Mouse (Mus musculus) forebrain, embryonic 13.5 days (tissue): ENCODE results near the gene Il4i1. TPM values are rescaled to one million over a fixed set of nuclear protein-coding genes. Genes with fewer than 3 reads are reported as not detected.

Source experiments
- ATAC-seq: fragments of 200-750 bp; cut with Nextera tagmentation; 2 replicates; pipeline ENCODE4 v1.8.0; 2017
- H3K27ac ChIP-seq: fragments of 300-500 bp; sonication (generic); 2 replicates; pipeline ENCODE4 v1.5.1; 2015; ENCODE audit warnings: inconsistent platforms, mild to moderate bottlenecking, moderate library complexity
- H3K27me3 ChIP-seq: fragments of 300-500 bp; sonication (generic); 2 replicates; pipeline ENCODE4 v1.6.1; 2015; ENCODE audit warnings: mild to moderate bottlenecking, inconsistent platforms
- H3K36me3 ChIP-seq: fragments of 300-500 bp; sonication (generic); 2 replicates; pipeline ENCODE4 v1.6.1; 2015; ENCODE audit warnings: mild to moderate bottlenecking, inconsistent platforms; ENCODE audit not compliant: poor library complexity, severe bottlenecking
- H3K4me1 ChIP-seq: fragments of 300-500 bp; sonication (generic); 2 replicates; pipeline ENCODE4 v1.6.1; 2015; ENCODE audit warnings: inconsistent platforms
- H3K4me2 ChIP-seq: fragments of 300-500 bp; sonication (generic); 2 replicates; pipeline ENCODE4 v1.6.1; 2015; ENCODE audit warnings: inconsistent platforms, mild to moderate bottlenecking, moderate library complexity
- H3K4me3 ChIP-seq: fragments of 300-500 bp; sonication (generic); 2 replicates; pipeline ENCODE4 v1.5.1; 2015; ENCODE audit warnings: mild to moderate bottlenecking, inconsistent platforms
- H3K9ac ChIP-seq: fragments of 300-500 bp; sonication (generic); 2 replicates; pipeline ENCODE4 v1.6.1; 2015; ENCODE audit warnings: mild to moderate bottlenecking, inconsistent platforms
- H3K9me3 ChIP-seq: fragments of 300-500 bp; sonication (generic); replicated peaks from 2 replicates; pipeline ENCODE4 v1.6.1; 2016; ENCODE audit warnings: inconsistent platforms
- WGBS: fragments of 180-500 bp; shearing (Covaris S2); methylation state at CpG from one replicate; pipeline ENCODE4 v1.1.7; 2015; 5-methylcytosine and 5-hydroxymethylcytosine counted together
- polyA plus RNA-seq: library from polyadenylated mRNA; unstranded; fragments of >200 nt; fragmentation: Nextera tagmentation; extraction: Ambion mirVana; gene quantifications from 2 replicates; pipeline ENCODE4 v1.2.1, GENCODE M21; 2015

Gene Il4i1
- polyA plus RNA-seq, 1 experiment from 2014 or later = 1.2 TPM

DNA sequence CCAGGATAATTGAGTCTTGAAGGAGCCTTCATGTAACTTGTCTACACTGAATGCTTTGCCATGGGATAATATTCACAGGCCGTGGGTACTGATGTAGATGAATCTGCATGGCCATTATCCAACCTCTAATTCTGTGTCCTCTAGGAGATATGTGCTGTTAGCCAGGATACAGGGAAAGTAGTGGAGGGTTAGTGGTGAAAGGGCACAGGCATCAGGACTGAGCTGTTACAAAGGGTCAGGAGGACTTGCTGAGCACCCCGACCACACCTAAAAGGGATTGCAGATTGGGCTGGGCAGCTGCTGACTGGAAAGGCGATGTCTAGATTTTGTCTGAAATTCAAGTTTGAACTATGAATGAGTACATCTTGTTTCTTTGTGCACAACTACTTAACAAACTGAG lies 4.3 kb downstream of the Il4i1 start:
- 82% methylated on average over 3 of the region's 3 CpGs for WGBS
- no peaks in the 10 kb centered on the region for H3K27me3 ChIP-seq
- peaks cover 58% of the 10 kb centered on the region for H3K4me1 ChIP-seq

GRCm38 (mm10) chr7:44821666-44822448 lies 5.7 kb downstream of the Il4i1 start:
- no peak for ATAC-seq
- Histone ChIP-seq H3K4me3 (no peak overlapping the region), H3K27me3 (no peaks in the 10 kb centered on the region), H3K9me3 (no peaks in the 10 kb centered on the region), H3K4me2 (no peak overlapping the region; the same call in 1 of the 2 replicates), H3K27ac (no peak overlapping the region), H3K36me3 (peaks cover 6% of the 10 kb centered on the region; the same call in 1 of the 2 replicates), H3K4me1 (peaks cover 58% of the 10 kb centered on the region), H3K9ac (no peak overlapping the region)
- 86% methylated on average over 7 of the region's 7 CpGs for WGBS

More for the DNA sequence above, 4.3 kb downstream of the Il4i1 start:
- no peak for ATAC-seq
- H3K9me3 ChIP-seq = no peaks in the 10 kb centered on the region
- H3K9ac ChIP-seq = 0 out of 2 replicates have a peak overlapping the region, but pooled peaks have one; percentile 34
- H3K4me3 ChIP-seq = no peak overlapping the region
- H3K27ac ChIP-seq = no peak overlapping the region
- H3K4me2 ChIP-seq = peak overlapping the region; percentile 84; the same call in 1 of the 2 replicates
- peaks cover 1% of the 10 kb centered on the region; the same call in 1 of the 2 replicates for H3K36me3 ChIP-seq

DNA sequence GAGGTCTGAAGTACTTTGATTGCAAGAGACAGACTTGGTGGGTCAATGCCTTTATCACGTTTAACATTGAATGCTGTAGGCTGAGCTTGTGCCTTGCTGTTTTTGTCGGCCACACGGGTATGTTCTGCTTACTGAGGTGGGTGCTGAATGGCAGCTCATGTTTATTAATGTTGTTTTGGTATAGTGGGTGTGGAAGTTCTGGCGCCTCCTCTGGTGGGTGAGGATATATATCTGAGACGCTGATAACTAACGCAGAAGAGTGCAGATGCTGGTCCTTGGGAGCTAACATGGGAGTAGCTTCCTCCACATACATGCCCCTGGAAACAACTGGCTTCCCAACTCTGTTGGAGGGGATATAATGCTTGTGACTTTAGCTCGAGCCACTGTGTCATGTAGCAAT lies 7.2 kb downstream of the Il4i1 start:
- no peak overlapping the region for H3K4me3 ChIP-seq
- no peak for ATAC-seq
- H3K4me2 ChIP-seq = no peak overlapping the region
- no peaks in the 10 kb centered on the region for H3K9me3 ChIP-seq
- H3K36me3 ChIP-seq = peaks cover 13% of the 10 kb centered on the region
- 37% methylated on average over 7 of the region's 7 CpGs for WGBS
- no peak overlapping the region for H3K27ac ChIP-seq
- peaks cover 42% of the 10 kb centered on the region for H3K4me1 ChIP-seq
- H3K27me3 ChIP-seq = no peaks in the 10 kb centered on the region
- H3K9ac ChIP-seq = no peak overlapping the region

- H3K4me2 ChIP-seq = no peak overlapping the region
- no peak overlapping the region for H3K9ac ChIP-seq
- no peaks in the 10 kb centered on the region for H3K27me3 ChIP-seq
- no peaks in the 10 kb centered on the region for H3K9me3 ChIP-seq
- H3K36me3 ChIP-seq = peaks cover 27% of the 10 kb centered on the region
- no peak overlapping the region for H3K4me3 ChIP-seq
- ATAC-seq = peak; percentile 70
- no peak overlapping the region for H3K27ac ChIP-seq
- H3K4me1 ChIP-seq = peaks cover 28% of the 10 kb centered on the region
- 22% methylated on average over 3 of the region's 3 CpGs for WGBS
Observed at GRCm38 (mm10) chr7:44824872-44825271, 8.7 kb downstream of the Il4i1 start.

DNA sequence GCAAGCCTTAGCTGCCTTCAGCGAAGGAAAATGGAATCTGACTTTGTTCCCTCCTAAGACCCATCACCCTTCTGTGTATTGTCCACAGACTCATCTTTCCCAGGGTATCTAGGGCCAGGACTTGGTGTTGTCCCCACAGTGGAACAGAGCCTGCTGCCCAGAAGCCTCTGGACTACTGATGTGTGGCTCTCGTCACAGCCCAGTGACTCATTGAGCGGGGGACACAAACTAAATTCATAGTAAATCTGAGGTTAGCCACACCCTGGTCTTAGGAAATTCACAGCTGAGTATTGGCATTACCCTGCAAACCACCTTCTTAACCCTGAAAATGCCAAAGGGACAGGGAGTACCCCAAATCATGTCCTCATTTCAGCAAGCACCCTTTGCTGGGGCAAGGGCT lies 10.6 kb downstream of the Il4i1 start:
- Histone ChIP-seq H3K4me1 (peaks cover 13% of the 10 kb centered on the region), H3K9me3 (no peaks in the 10 kb centered on the region), H3K27ac (no peak overlapping the region), H3K27me3 (no peaks in the 10 kb centered on the region), H3K9ac (no peak overlapping the region), H3K36me3 (peaks cover 46% of the 10 kb centered on the region), H3K4me3 (no peak overlapping the region), H3K4me2 (no peak overlapping the region)
- ATAC-seq = no peak
- WGBS = 89% methylated on average over 3 of the region's 3 CpGs

DNA sequence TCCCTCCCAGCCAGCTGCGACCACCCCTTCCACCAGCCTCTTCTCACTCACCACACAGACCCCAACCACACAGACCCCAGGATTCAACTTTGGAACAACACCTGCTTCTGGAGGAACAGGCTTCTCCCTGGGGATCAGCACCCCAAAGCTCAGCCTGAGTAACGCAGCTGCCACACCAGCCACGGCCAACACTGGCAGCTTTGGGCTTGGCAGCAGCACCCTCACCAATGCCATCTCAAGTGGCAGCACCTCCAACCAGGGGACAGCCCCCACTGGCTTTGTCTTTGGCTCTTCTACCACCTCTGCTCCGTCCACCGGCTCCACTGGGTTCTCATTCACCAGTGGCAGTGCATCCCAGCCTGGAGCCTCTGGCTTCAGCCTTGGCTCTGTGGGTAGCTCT lies 12.5 kb downstream of the Il4i1 start:
- Histone ChIP-seq H3K9ac (no peak overlapping the region), H3K27me3 (no peaks in the 10 kb centered on the region), H3K4me2 (no peak overlapping the region), H3K4me3 (no peak overlapping the region), H3K4me1 (peaks cover 2% of the 10 kb centered on the region; the same call in 1 of the 2 replicates), H3K9me3 (no peaks in the 10 kb centered on the region), H3K27ac (no peak overlapping the region), H3K36me3 (peaks cover 52% of the 10 kb centered on the region)
- ATAC-seq = no peak
- WGBS = 88% methylated on average over 5 of the region's 5 CpGs

GRCm38 (mm10) chr7:44832763-44833162 lies 16.6 kb downstream of the Il4i1 start:
- 79% methylated on average over 4 of the region's 4 CpGs for WGBS
- ATAC-seq = no peak
- no peak overlapping the region for H3K4me3 ChIP-seq

DNA sequence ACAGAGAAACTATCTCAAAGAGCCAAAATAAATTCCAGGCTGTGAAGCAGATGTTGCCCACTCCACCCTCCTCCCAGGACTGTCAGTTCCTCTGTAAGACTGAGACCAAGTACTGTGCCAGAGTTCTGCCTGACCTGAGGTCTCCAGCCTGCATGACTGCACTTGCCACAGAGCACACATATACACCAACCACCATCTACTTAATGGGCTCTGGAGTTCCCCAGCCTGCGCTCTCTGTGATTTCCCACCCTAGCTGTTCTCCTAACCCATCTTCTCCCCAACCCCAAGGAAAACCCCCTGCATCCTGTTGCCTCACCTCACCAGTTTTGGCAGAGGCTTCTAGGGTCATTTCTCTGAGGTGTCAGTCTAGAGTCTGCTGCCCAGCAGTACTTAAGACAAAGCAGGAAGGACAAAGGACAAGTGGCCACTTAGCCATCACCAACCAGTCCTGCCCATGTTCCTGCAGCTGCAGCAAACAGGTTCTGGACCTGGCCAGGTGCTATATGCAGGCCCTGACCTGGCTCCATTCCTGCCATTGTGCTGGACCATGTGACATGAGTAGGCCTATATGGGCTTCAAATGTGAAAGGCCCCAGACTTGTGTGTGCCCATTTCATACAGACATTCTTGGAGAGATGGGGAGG lies 19.3 kb downstream of the Il4i1 start:
- 86% methylated on average over 1 of the region's 1 CpGs for WGBS
- no peak overlapping the region for H3K4me2 ChIP-seq

More at GRCm38 (mm10) chr7:44832763-44833162, 16.6 kb downstream of the Il4i1 start:
- H3K27me3 ChIP-seq = no peaks in the 10 kb centered on the region
- peaks cover 44% of the 10 kb centered on the region for H3K36me3 ChIP-seq
- H3K9ac ChIP-seq = no peak overlapping the region
- H3K9me3 ChIP-seq = no peaks in the 10 kb centered on the region
- no peak overlapping the region for H3K4me2 ChIP-seq
- H3K4me1 ChIP-seq = no peaks in the 10 kb centered on the region
- no peak overlapping the region for H3K27ac ChIP-seq

GRCm38 (mm10) chr7:44836016-44836404 lies 19.8 kb downstream of the Il4i1 start:
- H3K4me3 ChIP-seq = no peak overlapping the region
- WGBS = 56% methylated on average over 3 of the region's 3 CpGs
- peaks cover 26% of the 10 kb centered on the region for H3K36me3 ChIP-seq
- H3K4me1 ChIP-seq = peaks cover 12% of the 10 kb centered on the region
- no peak for ATAC-seq
- peaks cover 29% of the 10 kb centered on the region for H3K27me3 ChIP-seq
- no peak overlapping the region for H3K4me2 ChIP-seq
- H3K9me3 ChIP-seq = no peaks in the 10 kb centered on the region
- H3K9ac ChIP-seq = no peak overlapping the region
- H3K27ac ChIP-seq = no peak overlapping the region

More for the DNA sequence above, 19.3 kb downstream of the Il4i1 start:
- H3K27ac ChIP-seq = no peak overlapping the region
- peaks cover 24% of the 10 kb centered on the region for H3K27me3 ChIP-seq
- H3K9me3 ChIP-seq = no peaks in the 10 kb centered on the region
- H3K36me3 ChIP-seq = peaks cover 26% of the 10 kb centered on the region
- no peak overlapping the region for H3K9ac ChIP-seq
- H3K4me3 ChIP-seq = no peak overlapping the region
- peaks cover 12% of the 10 kb centered on the region for H3K4me1 ChIP-seq
- ATAC-seq = no peak

DNA sequence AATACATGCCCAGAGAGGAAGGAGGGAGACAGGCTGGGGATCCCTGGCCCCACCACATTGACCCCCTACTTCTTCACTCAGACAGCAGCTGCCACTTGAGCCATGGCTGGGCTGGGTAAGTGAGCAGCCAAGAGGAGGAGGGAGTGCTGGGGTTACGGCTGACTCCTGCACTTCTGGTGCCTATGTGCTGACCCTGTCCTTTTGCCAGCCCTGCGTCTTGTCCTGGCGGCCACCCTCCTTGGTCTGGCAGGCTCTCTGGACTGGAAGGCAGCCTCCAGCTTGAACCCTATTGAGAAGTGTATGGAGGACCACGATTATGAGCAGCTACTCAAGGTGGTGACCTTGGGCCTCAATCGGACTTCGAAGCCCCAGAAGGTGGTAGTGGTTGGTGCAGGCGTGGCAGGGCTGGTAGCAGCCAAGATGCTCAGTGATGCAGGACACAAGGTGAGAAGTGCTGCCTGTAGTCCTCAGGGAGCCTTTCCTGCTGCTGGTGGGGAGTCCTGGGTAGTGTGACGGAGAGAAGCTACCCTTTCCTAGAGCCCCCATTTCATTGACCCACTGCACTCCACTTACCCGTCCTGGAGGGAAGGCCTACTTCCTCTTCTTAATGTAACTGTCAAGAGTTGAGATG lies 20.4 kb downstream of the Il4i1 start:
- peaks cover 12% of the 10 kb centered on the region for H3K4me1 ChIP-seq
- peaks cover 25% of the 10 kb centered on the region for H3K36me3 ChIP-seq
- H3K27ac ChIP-seq = no peak overlapping the region
- H3K9ac ChIP-seq = no peak overlapping the region
- H3K4me2 ChIP-seq = no peak overlapping the region
- H3K27me3 ChIP-seq = peaks cover 35% of the 10 kb centered on the region
- H3K9me3 ChIP-seq = no peaks in the 10 kb centered on the region
- 87% methylated on average over 9 of the region's 9 CpGs for WGBS
- no peak overlapping the region for H3K4me3 ChIP-seq
- no peak for ATAC-seq

GRCm38 (mm10) chr7:44838073-44838472 lies 21.9 kb downstream of the Il4i1 start:
- WGBS = 91% methylated on average over 6 of the region's 6 CpGs
- peaks cover 32% of the 10 kb centered on the region for H3K36me3 ChIP-seq
- peaks cover 35% of the 10 kb centered on the region for H3K27me3 ChIP-seq
- no peak overlapping the region for H3K4me3 ChIP-seq
- H3K27ac ChIP-seq = no peak overlapping the region
- H3K4me2 ChIP-seq = no peak overlapping the region
- no peak for ATAC-seq
- H3K9me3 ChIP-seq = no peaks in the 10 kb centered on the region
- no peak overlapping the region for H3K9ac ChIP-seq
- H3K4me1 ChIP-seq = peaks cover 12% of the 10 kb centered on the region

GRCm38 (mm10) chr7:44839171-44839490 lies 22.9 kb downstream of the Il4i1 start:
- Histone ChIP-seq H3K4me3 (peak overlapping the region; percentile 31), H3K4me1 (peaks cover 12% of the 10 kb centered on the region), H3K9ac (peak overlapping the region; percentile 60), H3K9me3 (no peaks in the 10 kb centered on the region), H3K27me3 (peaks cover 35% of the 10 kb centered on the region), H3K4me2 (peak overlapping the region; percentile 62), H3K27ac (no peak overlapping the region), H3K36me3 (peaks cover 43% of the 10 kb centered on the region)
- no peak for ATAC-seq
- 32% methylated on average over 11 of the region's 11 CpGs for WGBS
